ENCODE assay signal across 8 mouse cellular contexts in genomic region chr9:98979431-98980416, GRCm38 (mm10). TPM values are rescaled to one million over a fixed set of nuclear protein-coding genes. Genes with fewer than 3 reads are reported as not detected.
DNase-seq lines count a peak whose midpoint lies in the region; ATAC-seq lines count a peak whose summit lies in the region.

No protein-coding gene starts in this region.

- WGBS in forebrain, embryonic 14.5 days, result 3% methylated on average over 29 of the region's 29 CpGs
- 7% methylated on average over 29 of the region's 29 CpGs for WGBS in large intestine, adult 2 months
- 6% methylated on average over 29 of the region's 29 CpGs for WGBS in liver, embryonic 16.5 days (ENCODE audit: insufficient replicate concordance)
- WGBS in neural tube, embryonic 13.5 days, result 4% methylated on average over 29 of the region's 29 CpGs

- H3K4me2 ChIP-seq in forebrain, embryonic 14.5 days (ENCODE audit: low read length), result peak overlapping the region; percentile 52
- peak overlapping the region; percentile 57 for H3K4me2 ChIP-seq in liver, embryonic 16.5 days (ENCODE audit: low read depth, low read length)
- peak overlapping the region; percentile 54 for H3K4me2 ChIP-seq in neural tube, embryonic 13.5 days

- intact Hi-C loops in heart, postnatal 14 days (cut with DNase I), result loop anchor here (2.0 to 10.0 kb wide), 4 partner anchors 83 to 595 kb away; partner anchors contain the start of genes Cep70 and Dbr1

- no peaks in the 10 kb centered on the region for H3K4me1 ChIP-seq in forebrain, embryonic 14.5 days (ENCODE audit: control insufficient read depth, insufficient read depth, low read length)
- H3K4me1 ChIP-seq in liver, embryonic 16.5 days (ENCODE audit: control insufficient read depth, low read depth, low read length), result peaks cover 3% of the 10 kb centered on the region
- peaks cover 22% of the 10 kb centered on the region for H3K4me1 ChIP-seq in neural tube, embryonic 13.5 days (replicated peaks)

- peak; percentile 93 for DNase-seq in ES-CJ7 (ENCODE audit: low read depth, low spot score)
- peak; percentile 83 for DNase-seq in cerebellum, adult 11 months
- DNase-seq in forebrain, embryonic 14.5 days (ENCODE audit: low spot score), result peak; percentile 91
- peak; percentile 91 to 94 for DNase-seq in heart, postnatal 14 days
- peak; percentile 53 for DNase-seq in large intestine, adult 2 months (ENCODE audit: low read depth, low spot score)
- peak; percentile 51 for DNase-seq in telencephalon, adult 2 months (ENCODE audit: low read depth, low spot score)

- no peak overlapping the region for H3K9ac ChIP-seq in forebrain, embryonic 14.5 days (ENCODE audit: low read length)
- no peak overlapping the region for H3K9ac ChIP-seq in liver, embryonic 16.5 days (ENCODE audit: low read depth, low read length)
- H3K9ac ChIP-seq in neural tube, embryonic 13.5 days, result peak overlapping the region; percentile 44; the same call in 1 of the 2 replicates

- ATAC-seq in forebrain, embryonic 14.5 days, result peak; percentile 85
- 0 out of 2 replicates have a peak, but pooled peaks have one; percentile 43 for ATAC-seq in liver, embryonic 16.5 days (ENCODE audit: low read depth)
- ATAC-seq in neural tube, embryonic 13.5 days (ENCODE audit: low read depth), result peak; percentile 87

- H3K9me3 ChIP-seq in forebrain, embryonic 14.5 days (replicated peaks; ENCODE audit: control insufficient read depth, low read length), result no peaks in the 10 kb centered on the region
- H3K9me3 ChIP-seq in liver, embryonic 16.5 days (replicated peaks; ENCODE audit: control insufficient read depth, low read length), result no peaks in the 10 kb centered on the region
- no peaks in the 10 kb centered on the region for H3K9me3 ChIP-seq in neural tube, embryonic 13.5 days

- peak overlapping the region; percentile 20; the same call in 1 of the 2 replicates for H3K4me3 ChIP-seq in forebrain, embryonic 14.5 days (ENCODE audit: low read depth, low read length)
- H3K4me3 ChIP-seq in liver, embryonic 16.5 days (ENCODE audit: low read depth, low read length), result peak overlapping the region; percentile 28
- peak overlapping the region; percentile 25 for H3K4me3 ChIP-seq in neural tube, embryonic 13.5 days

- H3K27ac ChIP-seq in forebrain, embryonic 14.5 days (ENCODE audit: low read depth, low read length), result no peak overlapping the region
- H3K27ac ChIP-seq in liver, embryonic 16.5 days (ENCODE audit: low read length), result no peak overlapping the region
- no peak overlapping the region for H3K27ac ChIP-seq in neural tube, embryonic 13.5 days (replicated peaks)

- H3K36me3 ChIP-seq in forebrain, embryonic 14.5 days (ENCODE audit: control insufficient read depth, insufficient read depth, low read length), result no peaks in the 10 kb centered on the region
- H3K36me3 ChIP-seq in liver, embryonic 16.5 days (ENCODE audit: control insufficient read depth, insufficient read depth), result no peaks in the 10 kb centered on the region
- no peaks in the 10 kb centered on the region for H3K36me3 ChIP-seq in neural tube, embryonic 13.5 days

- peaks cover 25% of the 10 kb centered on the region for H3K27me3 ChIP-seq in forebrain, embryonic 14.5 days (replicated peaks; ENCODE audit: control insufficient read depth, insufficient read depth, low read length)
- H3K27me3 ChIP-seq in liver, embryonic 16.5 days (ENCODE audit: control insufficient read depth, insufficient read depth, low read depth, low read length), result peaks cover 43% of the 10 kb centered on the region
- H3K27me3 ChIP-seq in neural tube, embryonic 13.5 days, result peaks cover 57% of the 10 kb centered on the region

RNA-seq across cellular contexts. Expression of gene Faim, which starts 6.4 kb away (rescaled TPM):
- polyA plus RNA-seq in forebrain, embryonic 14.5 days (2014; fragmentation: Nextera tagmentation; extraction: Ambion mirVana), result 104 and 105 TPM in 2 replicates
- total RNA-seq in heart, postnatal 14 days (2021), result 1 to 10 TPM; 5.3 to 5.6 TPM
- 1.7 and 2.8 TPM in 2 replicates for polyA plus RNA-seq in large intestine, adult 2 months (2012; rRNA removed)
- polyA plus RNA-seq in liver, embryonic 16.5 days (2015; fragmentation: Nextera tagmentation; extraction: Ambion mirVana), result 8.0 and 10.3 TPM in 2 replicates
- polyA plus RNA-seq in neural tube, embryonic 13.5 days (2015; fragmentation: Nextera tagmentation; extraction: Ambion mirVana), result 106 and 127 TPM in 2 replicates

RNA-seq across cellular contexts. Expression of gene Foxl2, which starts 24.6 kb away (rescaled TPM):
- polyA plus RNA-seq in forebrain, embryonic 14.5 days (2014; fragmentation: Nextera tagmentation; extraction: Ambion mirVana), result 0.43 and 0.72 TPM in 2 replicates
- not detected for total RNA-seq in heart, postnatal 14 days (2021)
- polyA plus RNA-seq in large intestine, adult 2 months (2012; rRNA removed), result not detected in 2 replicates
- not detected in 2 replicates for polyA plus RNA-seq in liver, embryonic 16.5 days (2015; fragmentation: Nextera tagmentation; extraction: Ambion mirVana)
- polyA plus RNA-seq in neural tube, embryonic 13.5 days (2015; fragmentation: Nextera tagmentation; extraction: Ambion mirVana), result 0.63 and 0.68 TPM in 2 replicates

RNA-seq across cellular contexts. Expression of gene Gm1123, which starts 55.8 kb away (rescaled TPM):
- polyA plus RNA-seq in forebrain, embryonic 14.5 days (2014; fragmentation: Nextera tagmentation; extraction: Ambion mirVana), result not detected in 2 replicates
- not detected for total RNA-seq in heart, postnatal 14 days (2021)
- polyA plus RNA-seq in large intestine, adult 2 months (2012; rRNA removed), result 298 and 304 TPM in 2 replicates
- polyA plus RNA-seq in liver, embryonic 16.5 days (2015; fragmentation: Nextera tagmentation; extraction: Ambion mirVana), result 0.15 TPM in 1 of 2 replicates, not detected in the other
- 0.13 TPM in 1 of 2 replicates, not detected in the other for polyA plus RNA-seq in neural tube, embryonic 13.5 days (2015; fragmentation: Nextera tagmentation; extraction: Ambion mirVana)

Comparison
In these comparisons a context has a peak if more than half of its experiments do, and no peak if none do; other contexts are left out.
1. RNA of gene Gm1123, which starts 55.8 kb away (polyA plus RNA-seq): 298 to 304 TPM in large intestine, adult 2 months; 0.15 TPM in liver, embryonic 16.5 days, 0.13 TPM in neural tube, embryonic 13.5 days and not detected in forebrain, embryonic 14.5 days; every median in the first group is over 100 times any median in the second.
2. Peak in every context shown above with its lines, with median percentiles within 50 percentile points of each other: DNase-seq, ATAC-seq, H3K4me2 ChIP-seq and H3K4me3 ChIP-seq.